Mouse (Mus musculus) limb, embryonic 15.5 days (tissue): Measurements from ENCODE around the gene Itga10. TPM values are rescaled to one million over a fixed set of nuclear protein-coding genes. Genes with fewer than 3 reads are reported as not detected.
"Not testable (repeated sequence)": the region's sequence is repeated elsewhere in the genome, so short reads cannot be mapped to it uniquely, and the experiment has no call there.

ENCODE experiments used
- ATAC-seq: fragments of 200-750 bp; cut with Nextera tagmentation; 2 replicates; pipeline ENCODE4 v1.8.0; 2017; ENCODE audit warnings: low read depth, moderate TSS enrichment; ENCODE audit not compliant: insufficient number of reproducible peaks, low FRiP score, low TSS enrichment
- H3K27ac ChIP-seq: fragments of 300-500 bp; sonication (generic); 2 replicates; pipeline ENCODE4 v1.5.1; 2015; ENCODE audit warnings: moderate library complexity, mild to moderate bottlenecking, inconsistent platforms
- H3K27me3 ChIP-seq: fragments of 300-500 bp; sonication (generic); 2 replicates; pipeline ENCODE4 v1.6.1; 2015; ENCODE audit warnings: inconsistent platforms
- H3K36me3 ChIP-seq: fragments of 300-500 bp; sonication (generic); 2 replicates; pipeline ENCODE4 v1.6.1; 2015; ENCODE audit warnings: inconsistent platforms
- H3K4me1 ChIP-seq: fragments of 300-500 bp; sonication (generic); 2 replicates; pipeline ENCODE4 v1.6.1; 2015; ENCODE audit warnings: inconsistent platforms
- H3K4me2 ChIP-seq: fragments of 300-500 bp; sonication (generic); 2 replicates; pipeline ENCODE4 v1.6.1; 2015; ENCODE audit warnings: mild to moderate bottlenecking, inconsistent platforms
- H3K4me3 ChIP-seq: fragments of 300-500 bp; sonication (generic); 2 replicates; pipeline ENCODE4 v1.5.1; 2015; ENCODE audit warnings: mild to moderate bottlenecking, inconsistent platforms
- H3K9ac ChIP-seq: fragments of 300-500 bp; sonication (generic); 2 replicates; pipeline ENCODE4 v1.6.1; 2015; ENCODE audit warnings: inconsistent platforms
- H3K9me3 ChIP-seq: fragments of 300-500 bp; sonication (generic); 2 replicates; pipeline ENCODE4 v1.6.1; 2016; ENCODE audit warnings: inconsistent platforms
- WGBS: fragments of 180-500 bp; shearing (Covaris S2); methylation state at CpG from one replicate; pipeline ENCODE4 v1.1.7; 2015; 5-methylcytosine and 5-hydroxymethylcytosine counted together
- polyA plus RNA-seq: library from polyadenylated mRNA; unstranded; fragments of >200 nt; fragmentation: Nextera tagmentation; extraction: Ambion mirVana; gene quantifications from 2 replicates; pipeline ENCODE4 v1.2.1, GENCODE M21; 2015

Itga10 gene
- polyA plus RNA-seq, 1 experiment from 2014 or later = 4.9 TPM

GRCm38 (mm10) chr3:96601941-96602703 is 43.3 kb upstream of the Itga10 start:
- peak overlapping the region; percentile 98 for H3K27ac ChIP-seq
- H3K9me3 ChIP-seq = no peaks in the 10 kb centered on the region
- peak overlapping the region; percentile 58 for H3K4me2 ChIP-seq
- ATAC-seq = no peak
- H3K4me1 ChIP-seq = peaks cover 54% of the 10 kb centered on the region
- H3K9ac ChIP-seq = peak overlapping the region; percentile 79; the same call in 1 of the 2 replicates
- H3K4me3 ChIP-seq = peak overlapping the region; percentile 65
- H3K36me3 ChIP-seq = 0 out of 2 replicates have a peak, but pooled peaks cover 3% of the 10 kb centered on the region
- 18% methylated on average over 10 of the region's 10 CpGs for WGBS
- 0 out of 2 replicates have a peak, but pooled peaks cover 4% of the 10 kb centered on the region for H3K27me3 ChIP-seq

GRCm38 (mm10) chr3:96602704-96603084 is 42.7 kb upstream of the Itga10 start:
- H3K4me2 ChIP-seq = peak overlapping the region; percentile 58
- 35% methylated on average over 5 of the region's 5 CpGs for whole genome bisulfite sequencing
- 0 out of 2 replicates have a peak overlapping the region, but pooled peaks have one; percentile 79 for H3K9ac ChIP-seq
- peak overlapping the region; percentile 98 for H3K27ac ChIP-seq
- peak overlapping the region; percentile 65 for H3K4me3 ChIP-seq
- peaks cover 48% of the 10 kb centered on the region for H3K4me1 ChIP-seq
- 0 out of 2 replicates have a peak, but pooled peaks cover 3% of the 10 kb centered on the region for H3K36me3 ChIP-seq
- no peaks in the 10 kb centered on the region for H3K9me3 ChIP-seq
- H3K27me3 ChIP-seq = 0 out of 2 replicates have a peak, but pooled peaks cover 4% of the 10 kb centered on the region
- no peak for ATAC-seq

GRCm38 (mm10) chr3:96603311-96603710 is 42.1 kb upstream of the Itga10 start:
- H3K9ac ChIP-seq = 0 out of 2 replicates have a peak overlapping the region, but pooled peaks have one; percentile 4
- 49% methylated on average over 5 of the region's 5 CpGs for WGBS

GRCm38 (mm10) chr3:96606007-96606406 is 39.4 kb upstream of the Itga10 start:
- not testable (repeated sequence) for ATAC-seq, H3K4me2 ChIP-seq, H3K4me3 ChIP-seq, H3K9me3 ChIP-seq, H3K27ac ChIP-seq, H3K27me3 ChIP-seq, H3K9ac ChIP-seq
- Histone ChIP-seq H3K36me3 (peaks cover 10% of the 10 kb centered on the region; the same call in 1 of the 2 replicates), H3K4me1 (peaks cover 28% of the 10 kb centered on the region)
- 86% methylated on average over 4 of the region's 4 CpGs for WGBS

More at GRCm38 (mm10) chr3:96603311-96603710, 42.1 kb upstream of the Itga10 start:
- Histone ChIP-seq H3K36me3 (peaks cover 4% of the 10 kb centered on the region; the same call in 1 of the 2 replicates), H3K27ac (peak overlapping the region; percentile 98), H3K9me3 (no peaks in the 10 kb centered on the region), H3K27me3 (0 out of 2 replicates have a peak, but pooled peaks cover 4% of the 10 kb centered on the region), H3K4me1 (peaks cover 42% of the 10 kb centered on the region), H3K4me2 (peak overlapping the region; percentile 58), H3K4me3 (peak overlapping the region; percentile 65)
- no peak for ATAC-seq

- peaks cover 28% of the 10 kb centered on the region for H3K4me1 ChIP-seq
- H3K36me3 ChIP-seq = peaks cover 10% of the 10 kb centered on the region; the same call in 1 of the 2 replicates
- ATAC-seq = no peak
- no peak overlapping the region for H3K9ac ChIP-seq
- H3K9me3 ChIP-seq = no peaks in the 10 kb centered on the region
- no peaks in the 10 kb centered on the region for H3K27me3 ChIP-seq
- H3K4me3 ChIP-seq = no peak overlapping the region
- H3K27ac ChIP-seq = no peak overlapping the region
- no peak overlapping the region for H3K4me2 ChIP-seq
- WGBS = 88% methylated on average over 4 of the region's 4 CpGs
Observed at GRCm38 (mm10) chr3:96606618-96607017, 38.8 kb upstream of the Itga10 start.

GRCm38 (mm10) chr3:96617941-96618340 is 27.4 kb upstream of the Itga10 start:
- 68% methylated on average over 3 of the region's 3 CpGs for WGBS
- Histone ChIP-seq H3K4me2 (no peak overlapping the region), H3K36me3 (peaks cover 60% of the 10 kb centered on the region)

GRCm38 (mm10) chr3:96623201-96623600 is 22.2 kb upstream of the Itga10 start:
- Histone ChIP-seq H3K4me3 (no peak overlapping the region), H3K36me3 (peaks cover 61% of the 10 kb centered on the region), H3K9ac (no peak overlapping the region), H3K9me3 (no peaks in the 10 kb centered on the region), H3K27ac (no peak overlapping the region), H3K4me1 (no peaks in the 10 kb centered on the region), H3K27me3 (no peaks in the 10 kb centered on the region), H3K4me2 (no peak overlapping the region)
- WGBS = 88% methylated on average over 4 of the region's 4 CpGs
- no peak for ATAC-seq

More at GRCm38 (mm10) chr3:96617941-96618340, 27.4 kb upstream of the Itga10 start:
- no peak overlapping the region for H3K9ac ChIP-seq
- H3K4me1 ChIP-seq = no peaks in the 10 kb centered on the region
- no peaks in the 10 kb centered on the region for H3K27me3 ChIP-seq
- ATAC-seq = no peak
- no peak overlapping the region for H3K4me3 ChIP-seq
- H3K9me3 ChIP-seq = no peaks in the 10 kb centered on the region
- no peak overlapping the region for H3K27ac ChIP-seq

- H3K36me3 ChIP-seq = peaks cover 35% of the 10 kb centered on the region
Observed at GRCm38 (mm10) chr3:96629729-96630600, 15.4 kb upstream of the Itga10 start, which contains the start of gene Rbm8a. Gene Rbm8a (plus strand): TSS chr3:96629933.

GRCm38 (mm10) chr3:96632058-96632457 is 13.3 kb upstream of the Itga10 start:
- ATAC-seq = no peak
- no peaks in the 10 kb centered on the region for H3K27me3 ChIP-seq
- no peak overlapping the region for H3K27ac ChIP-seq
- peaks cover 24% of the 10 kb centered on the region for H3K36me3 ChIP-seq
- no peak overlapping the region for H3K4me2 ChIP-seq
- no peak overlapping the region for H3K4me3 ChIP-seq
- no peaks in the 10 kb centered on the region for H3K9me3 ChIP-seq
- H3K9ac ChIP-seq = no peak overlapping the region
- H3K4me1 ChIP-seq = peaks cover 35% of the 10 kb centered on the region

More at GRCm38 (mm10) chr3:96629729-96630600, 15.4 kb upstream of the Itga10 start, which contains the start of gene Rbm8a:
- H3K27me3 ChIP-seq = no peaks in the 10 kb centered on the region
- H3K4me2 ChIP-seq = peak within 1 kb of the TSS; percentile 69
- H3K27ac ChIP-seq = peak within 1 kb of the TSS; percentile 81
- peak; percentile 93 for ATAC-seq
- H3K9ac ChIP-seq = peak within 1 kb of the TSS; percentile 65
- peaks cover 20% of the 10 kb centered on the region for H3K4me1 ChIP-seq
- no peaks in the 10 kb centered on the region for H3K9me3 ChIP-seq
- peak within 1 kb of the TSS; percentile 57 for H3K4me3 ChIP-seq
- WGBS = under 1% methylated on average over 48 of the region's 48 CpGs

- no peak overlapping the region for H3K9ac ChIP-seq
- H3K27ac ChIP-seq = no peak overlapping the region
- H3K4me1 ChIP-seq = peaks cover 30% of the 10 kb centered on the region
- H3K4me2 ChIP-seq = no peak overlapping the region
- WGBS = 65% methylated on average over 1 of the region's 1 CpGs
- ATAC-seq = no peak
- H3K36me3 ChIP-seq = peaks cover 43% of the 10 kb centered on the region
- no peaks in the 10 kb centered on the region for H3K9me3 ChIP-seq
- H3K4me3 ChIP-seq = no peak overlapping the region
- no peaks in the 10 kb centered on the region for H3K27me3 ChIP-seq
Observed at GRCm38 (mm10) chr3:96634015-96634414, 11.4 kb upstream of the Itga10 start.
